Mouse (Mus musculus) liver, embryonic 15.5 days (tissue): ENCODE data around the gene Atp2b1. TPM values are rescaled to one million over a fixed set of nuclear protein-coding genes. Genes with fewer than 3 reads are reported as not detected.

Experiments used
- ATAC-seq: fragments of 200-750 bp; cut with Nextera tagmentation; 2 replicates; pipeline ENCODE4 v1.8.0; 2017; ENCODE audit warnings: moderate number of reproducible peaks, mild to moderate bottlenecking, moderate library complexity; ENCODE audit not compliant: insufficient read depth
- H3K27ac ChIP-seq: fragments of 300-500 bp; sonication (generic); replicated peaks from 2 replicates; pipeline ENCODE4 v1.5.1; 2015; ENCODE audit warnings: mild to moderate bottlenecking, inconsistent platforms
- H3K27me3 ChIP-seq: fragments of 300-500 bp; sonication (generic); 2 replicates; pipeline ENCODE4 v1.6.1; 2015; ENCODE audit warnings: mild to moderate bottlenecking, inconsistent platforms
- H3K36me3 ChIP-seq: fragments of 300-500 bp; sonication (generic); replicated peaks from 2 replicates; pipeline ENCODE4 v1.6.1; 2015; ENCODE audit warnings: moderate library complexity, mild to moderate bottlenecking, inconsistent platforms
- H3K4me1 ChIP-seq: fragments of 300-500 bp; sonication (generic); replicated peaks from 2 replicates; pipeline ENCODE4 v1.6.1; 2015; ENCODE audit warnings: inconsistent platforms
- H3K4me2 ChIP-seq: fragments of 300-500 bp; sonication (generic); 2 replicates; pipeline ENCODE4 v1.6.1; 2015; ENCODE audit warnings: moderate library complexity, mild to moderate bottlenecking, inconsistent platforms
- H3K4me3 ChIP-seq: fragments of 300-500 bp; sonication (generic); replicated peaks from 2 replicates; pipeline ENCODE4 v1.5.1; 2015; ENCODE audit warnings: mild to moderate bottlenecking, inconsistent platforms
- H3K9ac ChIP-seq: fragments of 300-500 bp; sonication (generic); 2 replicates; pipeline ENCODE4 v1.6.1; 2015; ENCODE audit warnings: moderate library complexity, mild to moderate bottlenecking, inconsistent platforms
- H3K9me3 ChIP-seq: fragments of 300-500 bp; sonication (generic); replicated peaks from 2 replicates; pipeline ENCODE4 v1.6.1; 2016; ENCODE audit warnings: inconsistent platforms
- WGBS: fragments of 180-500 bp; shearing (Covaris S2); methylation state at CpG from one replicate; pipeline ENCODE4 v1.1.7; 2015; ENCODE audit warnings: mixed read lengths; ENCODE audit not compliant: insufficient replicate concordance; 5-methylcytosine and 5-hydroxymethylcytosine counted together
- polyA plus RNA-seq: library from polyadenylated mRNA; unstranded; fragments of >200 nt; fragmentation: Nextera tagmentation; extraction: Ambion mirVana; gene quantifications from 2 replicates; pipeline ENCODE4 v1.2.1, GENCODE M21; 2015

The Atp2b1 gene
- polyA plus RNA-seq, 1 experiment from 2014 or later, result 33.3 TPM

DNA sequence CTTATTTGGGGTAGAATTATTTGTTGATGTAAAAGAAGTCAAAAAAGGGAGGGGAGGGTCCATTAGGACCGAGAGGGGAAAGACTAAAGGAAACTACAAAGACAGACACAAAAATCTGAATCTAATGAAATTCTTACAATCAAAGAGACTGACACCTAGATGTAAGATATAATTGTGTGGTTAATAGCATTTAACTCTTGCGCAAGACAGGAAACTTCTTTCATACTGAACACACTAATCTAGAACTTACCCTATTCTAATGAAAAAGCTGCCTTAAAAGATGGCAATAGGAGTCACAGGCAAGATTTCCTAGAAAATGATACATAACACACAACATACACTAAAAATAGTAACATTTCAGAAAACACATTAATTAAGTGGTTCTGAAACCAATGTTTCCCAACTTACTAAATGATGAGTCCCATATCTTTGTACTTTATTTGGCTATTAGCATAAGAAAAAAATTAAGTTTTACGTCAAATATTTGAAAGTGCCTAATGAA, 27.4 kb upstream of the Atp2b1 start:
- Histone ChIP-seq H3K4me2 (no peak overlapping the region), H3K9ac (no peak overlapping the region), H3K27ac (no peak overlapping the region), H3K4me1 (no peaks in the 10 kb centered on the region), H3K4me3 (no peak overlapping the region), H3K36me3 (no peaks in the 10 kb centered on the region), H3K9me3 (no peaks in the 10 kb centered on the region), H3K27me3 (no peaks in the 10 kb centered on the region)
- WGBS, result 70% methylated on average over 3 of the region's 3 CpGs
- no peak for ATAC-seq

DNA sequence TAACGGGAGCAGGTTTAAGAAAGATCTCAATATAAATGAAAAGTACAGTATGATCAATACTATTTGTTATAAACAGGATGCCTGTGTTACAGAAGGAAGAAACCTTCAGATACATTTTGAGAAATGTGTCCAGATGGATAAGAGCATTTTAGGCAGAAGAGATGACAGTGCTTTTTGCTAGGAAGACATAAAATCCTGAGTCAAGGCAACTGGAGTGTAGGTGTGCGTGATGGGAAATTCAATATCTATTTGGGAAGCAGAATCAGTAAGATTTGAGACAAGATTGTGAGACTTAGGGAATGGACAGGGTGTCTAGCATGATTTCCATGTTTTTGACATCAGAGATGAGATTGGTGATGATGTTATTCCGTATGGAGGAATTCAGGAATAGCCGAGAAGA, 22.8 kb upstream of the Atp2b1 start:
- 61% methylated on average over 4 of the region's 4 CpGs for WGBS
- no peak overlapping the region for H3K4me2 ChIP-seq
- H3K9me3 ChIP-seq, result no peaks in the 10 kb centered on the region
- no peak for ATAC-seq
- H3K27me3 ChIP-seq, result no peaks in the 10 kb centered on the region
- no peaks in the 10 kb centered on the region for H3K36me3 ChIP-seq
- H3K4me3 ChIP-seq, result no peak overlapping the region
- H3K9ac ChIP-seq, result no peak overlapping the region
- H3K27ac ChIP-seq, result no peak overlapping the region
- no peaks in the 10 kb centered on the region for H3K4me1 ChIP-seq

DNA sequence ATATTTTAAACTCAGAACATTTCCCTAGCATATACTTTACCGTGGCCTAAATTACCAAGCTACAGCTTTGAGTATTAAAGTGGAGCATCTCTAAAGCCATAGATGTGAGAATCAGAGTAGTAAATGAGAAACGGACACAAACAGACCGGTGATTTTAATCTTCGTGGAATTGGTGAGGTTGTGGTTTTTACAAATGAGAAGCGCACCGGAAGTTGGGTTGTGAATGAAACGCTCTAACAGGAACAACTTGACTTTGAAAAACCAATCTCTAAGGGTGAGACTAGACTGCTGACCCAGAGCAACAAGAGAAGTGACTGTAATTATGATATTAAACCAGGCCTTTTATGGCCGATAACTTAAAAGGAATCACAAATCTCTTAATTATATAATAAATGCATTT, 16.7 kb upstream of the Atp2b1 start:
- peaks cover 7% of the 10 kb centered on the region for H3K4me1 ChIP-seq
- no peak overlapping the region for H3K4me3 ChIP-seq
- no peak overlapping the region for H3K9ac ChIP-seq
- H3K4me2 ChIP-seq, result no peak overlapping the region
- WGBS, result 55% methylated on average over 8 of the region's 8 CpGs
- ATAC-seq, result no peak
- no peaks in the 10 kb centered on the region for H3K9me3 ChIP-seq
- no peaks in the 10 kb centered on the region for H3K36me3 ChIP-seq
- H3K27me3 ChIP-seq, result no peaks in the 10 kb centered on the region
- no peak overlapping the region for H3K27ac ChIP-seq

DNA sequence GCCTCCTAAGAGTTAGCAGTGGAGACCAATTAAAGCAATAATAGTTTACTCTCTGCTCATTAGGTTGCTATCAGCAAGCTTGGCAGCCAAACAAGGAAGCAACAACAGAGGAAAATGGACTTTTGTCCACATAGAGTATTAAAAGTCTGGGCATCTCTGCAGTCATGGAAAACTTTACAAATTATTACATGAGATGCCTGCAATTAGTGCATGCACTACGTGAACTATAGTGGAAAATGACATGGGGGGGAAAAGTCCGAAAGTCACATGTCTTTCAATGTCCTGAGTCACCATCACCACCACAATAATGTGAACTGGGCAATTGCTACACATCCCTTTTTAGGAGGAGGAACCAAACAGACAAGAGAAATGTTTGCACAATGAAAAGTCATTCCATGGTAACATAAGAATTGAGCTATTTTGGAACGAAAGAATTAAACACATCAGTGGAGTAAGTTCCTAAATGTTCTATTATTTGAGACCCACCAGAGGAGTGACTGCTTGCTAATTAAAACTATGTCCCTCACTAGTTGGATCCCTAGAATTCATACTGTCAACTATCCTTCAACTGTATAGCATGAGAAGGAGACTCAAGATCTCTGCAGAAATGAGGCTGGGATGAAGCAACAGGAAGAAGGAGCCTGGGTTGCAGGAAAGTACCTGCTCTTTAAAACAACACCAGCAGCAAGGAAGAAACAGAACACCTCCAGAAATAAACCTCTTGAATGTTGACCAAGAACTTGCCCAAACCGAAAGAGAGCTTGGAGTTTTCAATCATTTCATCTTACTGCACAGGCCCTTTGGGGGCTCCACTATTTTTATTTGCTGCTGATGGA, 16.1 kb upstream of the Atp2b1 start:
- H3K4me2 ChIP-seq, result no peak overlapping the region
- peak overlapping the region; percentile 22; the same call in 1 of the 2 replicates for H3K27ac ChIP-seq
- ATAC-seq, result no peak

DNA sequence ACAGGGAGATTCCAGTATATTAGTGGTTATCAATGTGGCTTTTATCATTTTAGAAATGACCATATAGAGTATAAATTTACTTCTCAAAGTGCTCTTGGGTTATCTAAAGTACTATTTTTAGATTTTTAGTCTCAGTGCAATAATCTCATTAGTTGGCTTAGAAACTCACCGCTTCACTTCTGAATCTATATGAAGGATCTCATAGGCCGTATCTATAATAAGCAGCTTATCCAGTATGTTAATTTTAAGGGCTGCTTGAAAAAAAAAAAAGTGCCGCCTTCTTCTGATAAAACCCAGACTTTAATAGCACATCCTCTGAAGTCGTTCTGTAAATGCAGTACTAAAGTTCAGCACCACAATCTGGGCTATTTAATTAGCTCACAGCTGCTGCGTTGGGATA, 12.7 kb upstream of the Atp2b1 start:
- no peak overlapping the region for H3K9ac ChIP-seq
- no peak overlapping the region for H3K4me3 ChIP-seq
- H3K9me3 ChIP-seq, result no peaks in the 10 kb centered on the region
- 0 out of 2 replicates have a peak overlapping the region, but pooled peaks have one; percentile 1 for H3K27ac ChIP-seq
- no peaks in the 10 kb centered on the region for H3K36me3 ChIP-seq
- peaks cover 31% of the 10 kb centered on the region for H3K4me1 ChIP-seq
- WGBS, result 38% methylated on average over 5 of the region's 5 CpGs
- no peak for ATAC-seq
- no peaks in the 10 kb centered on the region for H3K27me3 ChIP-seq
- H3K4me2 ChIP-seq, result no peak overlapping the region

More for the DNA sequence above, 16.1 kb upstream of the Atp2b1 start:
- no peaks in the 10 kb centered on the region for H3K9me3 ChIP-seq
- no peak overlapping the region for H3K4me3 ChIP-seq
- no peaks in the 10 kb centered on the region for H3K27me3 ChIP-seq
- H3K36me3 ChIP-seq, result no peaks in the 10 kb centered on the region
- peaks cover 7% of the 10 kb centered on the region for H3K4me1 ChIP-seq
- no peak overlapping the region for H3K9ac ChIP-seq
- WGBS, result 70% methylated on average over 4 of the region's 4 CpGs

DNA sequence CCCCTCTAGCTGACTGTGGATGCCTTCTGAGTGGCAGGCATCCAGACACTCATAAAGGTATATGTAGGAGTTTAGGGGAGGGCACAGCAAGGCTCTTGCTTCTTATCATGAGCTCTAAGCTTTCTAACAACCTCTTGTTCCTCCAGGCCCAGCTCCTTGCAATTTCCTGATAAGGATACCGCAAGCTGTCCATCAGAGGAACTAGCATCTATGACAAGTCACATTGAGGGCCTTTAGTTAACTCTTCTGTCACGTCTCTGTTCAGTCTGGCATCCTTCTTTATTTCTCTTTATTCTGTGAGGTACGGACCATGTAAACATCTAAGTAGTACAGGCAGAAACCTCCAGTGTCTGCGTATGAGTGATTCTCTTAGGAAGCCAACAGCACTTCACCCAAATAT, 8.2 kb upstream of the Atp2b1 start:
- ATAC-seq, result peak; percentile 98
- Histone ChIP-seq H3K9me3 (no peaks in the 10 kb centered on the region), H3K4me1 (peaks cover 44% of the 10 kb centered on the region), H3K27ac (peak overlapping the region; percentile 91), H3K4me2 (peak overlapping the region; percentile 62), H3K9ac (peak overlapping the region; percentile 28), H3K4me3 (peak overlapping the region; percentile 13; the same call in 1 of the 2 replicates), H3K36me3 (no peaks in the 10 kb centered on the region), H3K27me3 (no peaks in the 10 kb centered on the region)
- WGBS, result 14% methylated on average over 4 of the region's 4 CpGs

DNA sequence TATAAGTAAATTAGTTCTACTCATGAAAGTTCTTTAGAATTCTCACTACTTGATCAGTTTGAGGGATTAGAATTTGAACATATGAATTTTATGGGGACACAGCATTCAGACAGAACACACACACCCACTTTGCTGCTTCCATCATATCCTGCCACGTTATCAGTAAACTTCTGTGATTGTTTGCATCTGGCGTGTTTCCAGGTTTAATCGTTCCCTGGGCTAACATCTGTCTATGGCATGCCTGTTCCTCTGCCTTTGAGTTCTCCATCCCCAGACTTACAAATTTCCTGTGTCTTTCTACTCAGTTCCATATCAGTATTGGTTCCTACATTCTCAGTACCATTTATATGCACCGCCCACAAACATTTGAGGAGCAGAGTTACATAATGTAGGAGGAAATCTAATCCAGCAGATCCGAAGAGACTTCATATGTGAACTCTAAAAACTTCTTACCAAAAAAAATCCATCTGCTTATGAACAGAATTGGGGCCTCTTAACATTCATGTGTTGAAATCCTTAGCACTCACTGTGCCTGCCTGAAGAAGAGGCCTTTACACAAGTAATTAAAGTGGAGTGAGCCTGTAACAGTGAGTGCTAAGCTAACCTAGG, 7.2 kb upstream of the Atp2b1 start:
- no peaks in the 10 kb centered on the region for H3K27me3 ChIP-seq
- ATAC-seq, result peak; percentile 33
- H3K4me1 ChIP-seq, result peaks cover 39% of the 10 kb centered on the region
- no peak overlapping the region for H3K9ac ChIP-seq
- no peak overlapping the region for H3K4me3 ChIP-seq
- peak overlapping the region; percentile 62 for H3K4me2 ChIP-seq
- H3K9me3 ChIP-seq, result no peaks in the 10 kb centered on the region
- WGBS, result 35% methylated on average over 5 of the region's 5 CpGs
- peak overlapping the region; percentile 91 for H3K27ac ChIP-seq
- H3K36me3 ChIP-seq, result no peaks in the 10 kb centered on the region

DNA sequence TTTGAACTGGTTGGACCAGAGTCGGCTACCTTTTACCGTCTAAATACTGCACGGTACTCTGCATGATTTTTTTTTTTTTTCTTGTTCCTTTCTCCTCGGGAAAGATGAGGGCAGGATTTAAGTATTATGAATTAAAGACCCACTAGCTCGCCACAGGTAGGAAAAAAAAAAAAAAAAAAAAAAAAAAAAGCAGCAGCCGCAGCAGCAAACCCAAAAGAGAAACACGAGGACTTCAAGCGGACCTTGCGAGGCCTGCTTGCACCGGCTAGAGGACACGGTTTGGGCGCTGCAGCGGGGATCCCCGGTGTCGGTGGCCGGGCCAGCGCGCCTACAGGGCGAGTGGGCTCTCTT, 621 bp upstream of the Atp2b1 start:
- H3K4me1 ChIP-seq, result peaks cover 29% of the 10 kb centered on the region
- H3K27ac ChIP-seq, result peak overlapping the region; percentile 98
- 1% methylated on average over 19 of the region's 19 CpGs for WGBS
- ATAC-seq, result no peak; the same call in 1 of the 2 replicates
- no peaks in the 10 kb centered on the region for H3K27me3 ChIP-seq
- H3K4me3 ChIP-seq, result peak overlapping the region; percentile 99
- peak overlapping the region; percentile 97 for H3K4me2 ChIP-seq
- no peaks in the 10 kb centered on the region for H3K9me3 ChIP-seq
- peak overlapping the region; percentile 97 for H3K9ac ChIP-seq
- H3K36me3 ChIP-seq, result no peaks in the 10 kb centered on the region

DNA sequence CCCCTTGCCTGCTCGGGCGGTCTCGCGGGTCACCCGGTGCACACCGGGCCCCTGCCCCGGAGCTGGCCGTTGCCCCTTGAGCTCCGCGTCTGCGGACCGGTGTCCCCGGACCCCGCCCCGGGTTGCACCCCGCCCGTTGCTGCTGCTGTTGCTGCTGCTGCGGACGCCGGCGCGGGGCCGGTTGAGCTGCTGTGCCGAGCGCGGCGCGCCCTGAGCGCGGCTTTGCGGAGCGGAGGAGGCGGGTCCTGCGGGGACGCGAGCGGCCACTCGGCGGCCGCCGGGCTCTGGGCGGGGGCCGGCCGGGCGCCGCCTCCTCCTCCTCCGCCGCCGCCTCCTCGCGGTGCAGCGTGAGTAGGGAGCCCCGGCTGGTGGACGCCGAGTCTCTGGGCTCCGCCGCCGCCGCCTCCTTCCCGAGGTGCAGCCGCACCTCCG, 620 bp downstream of the Atp2b1 start:
- no peaks in the 10 kb centered on the region for H3K36me3 ChIP-seq
- peak; percentile 84 for ATAC-seq
- no peaks in the 10 kb centered on the region for H3K9me3 ChIP-seq
- H3K4me3 ChIP-seq, result peak overlapping the region; percentile 99
- WGBS, result under 1% methylated on average over 62 of the region's 62 CpGs
- peak overlapping the region; percentile 98 for H3K27ac ChIP-seq
- peaks cover 29% of the 10 kb centered on the region for H3K4me1 ChIP-seq
- H3K9ac ChIP-seq, result peak overlapping the region; percentile 97
- no peaks in the 10 kb centered on the region for H3K27me3 ChIP-seq
- H3K4me2 ChIP-seq, result peak overlapping the region; percentile 97

DNA sequence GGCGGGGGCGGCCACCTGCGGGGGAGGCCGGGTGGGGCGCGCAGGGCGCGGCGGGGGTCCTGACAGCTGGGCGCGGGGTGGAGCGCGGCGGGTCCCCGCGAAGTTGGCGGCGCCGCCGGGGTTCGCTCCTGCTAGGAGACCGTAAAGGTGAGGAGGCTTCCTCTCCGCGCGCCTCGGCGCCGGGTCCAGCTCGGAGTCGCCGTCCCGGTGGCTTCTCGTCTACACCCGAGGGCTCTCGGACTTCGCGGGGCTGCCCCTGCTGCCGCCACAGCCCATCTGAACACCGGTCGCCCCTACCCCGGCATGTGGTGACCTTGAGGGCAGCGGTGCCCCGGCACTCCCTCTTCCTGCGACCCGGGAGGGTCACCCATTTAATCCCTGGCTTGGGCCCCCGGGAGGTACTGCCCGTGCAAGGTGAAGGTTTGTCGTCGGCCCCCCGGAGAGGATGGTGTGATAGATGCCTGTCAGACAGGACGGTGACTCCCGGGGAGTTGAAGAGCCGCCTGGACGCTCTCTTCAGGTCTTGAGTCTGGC, 1.3 kb downstream of the Atp2b1 start:
- no peaks in the 10 kb centered on the region for H3K9me3 ChIP-seq
- H3K36me3 ChIP-seq, result no peaks in the 10 kb centered on the region
- H3K4me2 ChIP-seq, result peak overlapping the region; percentile 97
- H3K27ac ChIP-seq, result peak overlapping the region; percentile 98
- ATAC-seq, result peak; percentile 2
- H3K9ac ChIP-seq, result peak overlapping the region; percentile 97
- WGBS, result under 1% methylated on average over 54 of the region's 54 CpGs
- H3K4me1 ChIP-seq, result peaks cover 29% of the 10 kb centered on the region
- H3K4me3 ChIP-seq, result peak overlapping the region; percentile 99
- H3K27me3 ChIP-seq, result no peaks in the 10 kb centered on the region
